Mouse (Mus musculus) small intestine, adult 10 weeks (tissue): ENCODE results near the gene Trim43a. TPM values are rescaled to one million over a fixed set of nuclear protein-coding genes. Genes with fewer than 3 reads are reported as not detected.

Source experiments
- polyA plus RNA-seq: library from polyadenylated mRNA; stranded (reverse); fragments of 350-450 nt; fragmentation: Illumina TruSeq; extraction: RNeasy Lipid Tissue Mini Kit (QIAGEN cat#74804); gene quantifications from one replicate; pipeline ENCODE4 v1.2.3, GENCODE M21; 2014; ENCODE audit warnings: low replicate concordance

Gene Trim43a
- polyA plus RNA-seq = not detected

DNA sequence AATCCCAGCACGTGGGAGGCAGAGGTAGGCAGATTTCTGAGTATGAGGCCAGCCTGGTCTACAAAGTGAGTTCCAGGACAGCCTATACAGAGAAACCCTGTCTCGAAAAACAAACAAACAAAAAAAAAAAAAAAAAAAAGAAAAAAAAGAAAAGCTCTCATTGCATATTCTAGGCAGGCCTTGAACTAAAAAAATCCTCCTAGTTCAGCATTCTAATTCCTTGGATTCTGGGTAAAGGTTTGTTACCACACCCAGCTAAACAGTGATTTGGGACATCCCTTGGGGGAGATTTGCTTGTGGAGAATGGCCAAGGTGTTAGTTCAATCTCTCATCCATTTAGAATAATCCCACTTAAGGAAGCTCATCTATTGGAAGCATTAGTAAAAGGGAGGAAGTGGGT, at the start of gene Trim43a:
TSS of gene Trim43a (plus strand) at position 301 of the 400 bp plus-strand sequence.

GRCm38 (mm10) chr9:88547851-88548613, 32.7 kb upstream of the Trim43a start, which contains the start of gene Zfp949:
Zfp949 (plus strand) TSS chr9:88548020.

Other genes starting within 250 kb of the Trim43a start
- 63.8 TPM for gene Snx14, start 141.9 kb upstream of the Trim43a start, polyA plus RNA-seq
- 2.9 TPM for gene Gm20537, start 124.3 kb upstream of the Trim43a start, polyA plus RNA-seq
- 185 TPM for gene Syncrip, start 98.3 kb upstream of the Trim43a start, polyA plus RNA-seq
- gene Zfp949, start 32.9 kb upstream of the Trim43a start, polyA plus RNA-seq = 15.0 TPM
- gene Mthfsl, start 139.4 kb downstream of the Trim43a start, polyA plus RNA-seq = 44.0 TPM
- gene Bcl2a1d, start 151.0 kb downstream of the Trim43a start, polyA plus RNA-seq = 13.6 TPM